Mouse (Mus musculus) frontal cortex, adult (tissue): Measurements from ENCODE around the gene Fcer1g.

Experiments
- ATAC-seq: cut with Nextera tagmentation; 2 replicates; pipeline ENCODE4 v1.9.2; 2017; ENCODE audit warnings: mild to moderate bottlenecking, moderate library complexity, mixed read lengths; ENCODE audit not compliant: low TSS enrichment

Fcer1g gene

GRCm38 (mm10) chr1:171265971-171266744 is 32.0 kb upstream of the Fcer1g start:
- ATAC-seq: no peak

- no peak for ATAC-seq
Measured at GRCm38 (mm10) chr1:171263666-171264461, 29.7 kb upstream of the Fcer1g start.

GRCm38 (mm10) chr1:171263185-171263611 is 29.0 kb upstream of the Fcer1g start:
- peak; percentile 71 for ATAC-seq

GRCm38 (mm10) chr1:171262594-171263130 is 28.5 kb upstream of the Fcer1g start:
- peak; percentile 87 for ATAC-seq

GRCm38 (mm10) chr1:171260316-171260715 is 26.2 kb upstream of the Fcer1g start:
- no peak for ATAC-seq

GRCm38 (mm10) chr1:171258921-171259320 is 24.8 kb upstream of the Fcer1g start:
- no peak for ATAC-seq

- ATAC-seq: no peak
Measured at GRCm38 (mm10) chr1:171257781-171258180, 23.6 kb upstream of the Fcer1g start.

GRCm38 (mm10) chr1:171256937-171257548 is 22.9 kb upstream of the Fcer1g start:
- peak; percentile 62 for ATAC-seq

GRCm38 (mm10) chr1:171256095-171256818 is 22.1 kb upstream of the Fcer1g start:
- ATAC-seq: no peak

GRCm38 (mm10) chr1:171252415-171252814 is 18.2 kb upstream of the Fcer1g start:
- no peak for ATAC-seq

GRCm38 (mm10) chr1:171251594-171252324 is 17.6 kb upstream of the Fcer1g start:
- no peak for ATAC-seq

GRCm38 (mm10) chr1:171250680-171251593 is 16.8 kb upstream of the Fcer1g start, which contains the start of gene Ndufs2:
TSS of gene Ndufs2 (minus strand) at chr1:171251388.
- ATAC-seq: peak; percentile 3; the same call in 1 of the 2 replicates

- peak; percentile 51 for ATAC-seq
Measured at GRCm38 (mm10) chr1:171249913-171250600, 15.9 kb upstream of the Fcer1g start, which contains the start of gene Adamts4. TSS of gene Adamts4 (plus strand) at chr1:171250421.

- 0 out of 2 replicates have a peak, but pooled peaks have one; percentile 5 for ATAC-seq
Measured at GRCm38 (mm10) chr1:171248386-171249226, 14.4 kb upstream of the Fcer1g start.

GRCm38 (mm10) chr1:171247916-171248315 is 13.8 kb upstream of the Fcer1g start:
- ATAC-seq: no peak

GRCm38 (mm10) chr1:171247453-171247841 is 13.3 kb upstream of the Fcer1g start:
- ATAC-seq: no peak

GRCm38 (mm10) chr1:171246709-171247452 is 12.7 kb upstream of the Fcer1g start:
- ATAC-seq: peak; percentile 89
